Comparison of ENCODE assay signal across 14 mouse cellular contexts in genomic region chr6:52905100-52905499, GRCm38 (mm10).
"Had no signal": no experiment of that assay in that cellular context is flagged by ENCODE, and none has a peak within 500 bp of the region (broad histone marks: within the 10 kb centered on the region; RNA-seq: fewer than 3 reads in every experiment).

No protein-coding gene starts in this region.

- H3K27ac ChIP-seq: layer of hippocampus, adult 2 months; limb, embryonic 15.5 days; liver, embryonic 12.5 days; midbrain, embryonic 13.5 days; neural tube, embryonic 15.5 days; stomach, postnatal 0 days had no signal

- H3K36me3 ChIP-seq: limb, embryonic 15.5 days; liver, embryonic 12.5 days; midbrain, embryonic 13.5 days; neural tube, embryonic 15.5 days had no signal

- DNase-seq: kidney, adult 18-20 months; kidney, postnatal 10 days; kidney, postnatal 4 days; lung, postnatal 14 days; right cerebral cortex, adult 18-20 months; right cerebral cortex, postnatal 25 days; thymus, postnatal 36 days had no signal

- H3K4me1 ChIP-seq: limb, embryonic 15.5 days had no signal

- H3K4me3 ChIP-seq: layer of hippocampus, adult 2 months; limb, embryonic 15.5 days; liver, embryonic 12.5 days; midbrain, embryonic 13.5 days; myocyte; neural tube, embryonic 15.5 days had no signal

- H3K9me3 ChIP-seq: limb, embryonic 15.5 days; liver, embryonic 12.5 days; midbrain, embryonic 13.5 days; neural tube, embryonic 15.5 days had no signal

- H3K27me3 ChIP-seq: limb, embryonic 15.5 days; liver, embryonic 12.5 days; midbrain, embryonic 13.5 days; neural tube, embryonic 15.5 days had no signal
